Mouse (Mus musculus): ENCODE results near the gene Ubr7. TPM values are rescaled to one million over a fixed set of nuclear protein-coding genes. Genes with fewer than 3 reads are reported as not detected.

Ubr7 gene
- polyA plus RNA-seq, 1 experiment from 2014 or later = 68.4 TPM

GRCm38 (mm10) chr12:102757055-102757688, 595 bp upstream of the Ubr7 start:
- no peaks in the 10 kb centered on the region for H3K27me3 ChIP-seq (ENCODE audit: control insufficient read depth, insufficient read depth, low read length)
- WGBS = 2% methylated on average over 46 of the region's 46 CpGs
- H3K27ac ChIP-seq (ENCODE audit: low read depth, low read length) = peak overlapping the region; percentile 66
- H3K4me1 ChIP-seq (ENCODE audit: control insufficient read depth, insufficient read depth, low read length) = peaks cover 3% of the 10 kb centered on the region
- H3K9me3 ChIP-seq (ENCODE audit: control insufficient read depth, low read length) = no peaks in the 10 kb centered on the region
- no peaks in the 10 kb centered on the region for H3K36me3 ChIP-seq (ENCODE audit: control insufficient read depth, insufficient read depth, low read length)
- H3K4me3 ChIP-seq (ENCODE audit: low read depth, low read length) = peak overlapping the region; percentile 67
- DNase-seq (ENCODE audit: low spot score) (peak; percentile 21), ATAC-seq (ENCODE audit: insufficient read depth, low FRiP score, low TSS enrichment) (peak; percentile 84)
- peak overlapping the region; percentile 76 for H3K9ac ChIP-seq (ENCODE audit: low read length)
- H3K4me2 ChIP-seq (ENCODE audit: low read depth) = peak overlapping the region; percentile 60

GRCm38 (mm10) chr12:102758403-102758756, 613 bp downstream of the Ubr7 start, which contains the start of gene Gm20604:
TSS of gene Gm20604 (minus strand) at chr12:102758672.
- no peaks in the 10 kb centered on the region for H3K9me3 ChIP-seq (ENCODE audit: control insufficient read depth, low read length)
- peaks cover 3% of the 10 kb centered on the region for H3K4me1 ChIP-seq (ENCODE audit: control insufficient read depth, insufficient read depth, low read length)
- H3K36me3 ChIP-seq (ENCODE audit: control insufficient read depth, insufficient read depth, low read length) = no peaks in the 10 kb centered on the region
- DNase-seq (ENCODE audit: low spot score) = no peak
- peak within 1 kb of the TSS; percentile 76 for H3K9ac ChIP-seq (ENCODE audit: low read length)
- H3K4me3 ChIP-seq (ENCODE audit: low read depth, low read length) = peak within 1 kb of the TSS; percentile 67
- no peaks in the 10 kb centered on the region for H3K27me3 ChIP-seq (ENCODE audit: control insufficient read depth, insufficient read depth, low read length)
- WGBS = 1% methylated on average over 10 of the region's 10 CpGs
- H3K4me2 ChIP-seq (ENCODE audit: low read depth) = peak within 1 kb of the TSS; percentile 84
- H3K27ac ChIP-seq (ENCODE audit: low read depth, low read length) = peak within 1 kb of the TSS; percentile 66
- ATAC-seq (ENCODE audit: insufficient read depth, low FRiP score, low TSS enrichment) = no peak

DNA sequence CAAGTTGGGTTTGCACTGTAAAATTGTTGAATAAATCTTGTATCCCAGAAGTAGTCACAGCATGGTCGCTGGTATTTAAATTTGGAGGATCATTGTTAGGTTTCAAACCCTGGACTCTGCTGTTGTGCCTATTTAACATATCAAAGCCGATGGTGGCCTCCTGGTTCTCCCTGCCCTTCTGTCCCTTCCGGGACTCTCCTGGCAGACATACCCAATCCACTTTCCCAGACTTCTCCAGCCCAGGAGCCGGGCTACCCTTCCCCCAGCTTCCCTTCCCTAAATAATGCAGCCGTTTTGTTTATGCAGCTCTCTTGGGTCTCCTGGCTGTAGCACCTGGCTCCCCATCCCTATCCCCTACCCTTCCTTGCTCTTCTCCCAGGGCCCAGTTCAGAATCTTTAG, 1.2 kb downstream of the Ubr7 start:
- Histone ChIP-seq H3K9ac (ENCODE audit: low read length) (peak overlapping the region; percentile 70), H3K36me3 (ENCODE audit: control insufficient read depth, insufficient read depth, low read length) (no peaks in the 10 kb centered on the region), H3K27me3 (ENCODE audit: control insufficient read depth, insufficient read depth, low read length) (no peaks in the 10 kb centered on the region), H3K27ac (ENCODE audit: low read depth, low read length) (no peak overlapping the region), H3K9me3 (ENCODE audit: control insufficient read depth, low read length) (no peaks in the 10 kb centered on the region), H3K4me3 (ENCODE audit: low read depth, low read length) (peak overlapping the region; percentile 67), H3K4me1 (ENCODE audit: control insufficient read depth, insufficient read depth, low read length) (peaks cover 3% of the 10 kb centered on the region), H3K4me2 (ENCODE audit: low read depth) (peak overlapping the region; percentile 84)
- ATAC-seq (ENCODE audit: insufficient read depth, low FRiP score, low TSS enrichment) (no peak), DNase-seq (ENCODE audit: low spot score) (no peak)
- 2% methylated on average over 5 of the region's 5 CpGs for WGBS

DNA sequence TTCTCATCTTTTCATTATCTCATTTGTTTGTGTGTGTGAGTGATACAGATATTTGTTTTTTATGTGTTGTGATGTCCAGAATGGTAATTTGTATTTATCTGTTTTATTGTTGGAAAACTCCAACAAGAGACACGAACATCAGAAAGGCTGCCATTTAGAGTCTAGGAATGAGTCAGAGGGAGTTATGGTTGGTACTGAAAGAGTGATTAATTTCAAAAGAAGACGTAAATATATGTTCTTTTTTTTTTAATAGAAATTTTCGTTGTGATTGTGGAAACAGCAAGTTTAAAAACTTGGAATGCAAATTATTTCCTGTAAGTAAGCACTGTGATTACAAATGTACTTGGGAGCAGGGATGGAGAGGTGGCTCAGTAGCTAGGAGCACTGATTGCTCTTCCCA, 3.9 kb downstream of the Ubr7 start:
- Histone ChIP-seq H3K4me1 (ENCODE audit: control insufficient read depth, insufficient read depth, low read length) (peaks cover 3% of the 10 kb centered on the region), H3K9ac (ENCODE audit: low read length) (no peak overlapping the region), H3K4me2 (ENCODE audit: low read depth) (no peak overlapping the region), H3K36me3 (ENCODE audit: control insufficient read depth, insufficient read depth, low read length) (peaks cover 3% of the 10 kb centered on the region; the same call in 1 of the 2 replicates), H3K27me3 (ENCODE audit: control insufficient read depth, insufficient read depth, low read length) (no peaks in the 10 kb centered on the region), H3K9me3 (ENCODE audit: control insufficient read depth, low read length) (no peaks in the 10 kb centered on the region), H3K4me3 (ENCODE audit: low read depth, low read length) (no peak overlapping the region), H3K27ac (ENCODE audit: low read depth, low read length) (no peak overlapping the region)
- no peak for DNase-seq (ENCODE audit: low spot score)
- ATAC-seq (ENCODE audit: insufficient read depth, low FRiP score, low TSS enrichment) = no peak
- WGBS = 94% methylated on average over 3 of the region's 3 CpGs

GRCm38 (mm10) chr12:102763696-102764095, 5.9 kb downstream of the Ubr7 start:
- no peak overlapping the region for H3K9ac ChIP-seq (ENCODE audit: low read length)
- H3K4me2 ChIP-seq (ENCODE audit: low read depth) = no peak overlapping the region
- H3K9me3 ChIP-seq (ENCODE audit: control insufficient read depth, low read length) = no peaks in the 10 kb centered on the region
- H3K27me3 ChIP-seq (ENCODE audit: control insufficient read depth, insufficient read depth, low read length) = no peaks in the 10 kb centered on the region
- peaks cover 3% of the 10 kb centered on the region; the same call in 1 of the 2 replicates for H3K4me1 ChIP-seq (ENCODE audit: control insufficient read depth, insufficient read depth, low read length)
- no peak overlapping the region for H3K27ac ChIP-seq (ENCODE audit: low read depth, low read length)
- no peak for ATAC-seq (ENCODE audit: insufficient read depth, low FRiP score, low TSS enrichment)
- H3K36me3 ChIP-seq (ENCODE audit: control insufficient read depth, insufficient read depth, low read length) = peaks cover 11% of the 10 kb centered on the region
- no peak for DNase-seq (ENCODE audit: low spot score)
- no peak overlapping the region for H3K4me3 ChIP-seq (ENCODE audit: low read depth, low read length)

DNA sequence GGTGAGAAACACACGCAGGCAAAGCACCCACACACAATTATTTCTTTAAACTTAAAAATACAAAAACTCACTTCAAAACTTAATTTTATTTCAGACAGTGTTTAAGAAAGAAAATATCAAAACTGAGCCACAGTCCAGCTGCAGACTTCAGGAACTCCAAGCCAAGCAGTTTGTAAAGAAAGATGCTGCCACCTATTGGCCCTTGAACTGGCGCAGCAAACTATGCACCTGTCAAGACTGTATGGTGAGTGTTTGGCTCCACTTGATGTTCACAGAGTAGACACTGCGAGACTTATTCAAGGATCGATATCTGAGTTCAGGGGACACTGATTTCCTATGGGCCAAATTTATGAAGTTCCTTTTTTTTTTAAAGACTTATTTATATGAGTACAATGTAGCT, 11.2 kb downstream of the Ubr7 start:
- Histone ChIP-seq H3K36me3 (ENCODE audit: control insufficient read depth, insufficient read depth, low read length) (peaks cover 27% of the 10 kb centered on the region), H3K4me1 (ENCODE audit: control insufficient read depth, insufficient read depth, low read length) (no peaks in the 10 kb centered on the region), H3K4me2 (ENCODE audit: low read depth) (no peak overlapping the region), H3K4me3 (ENCODE audit: low read depth, low read length) (no peak overlapping the region), H3K27me3 (ENCODE audit: control insufficient read depth, insufficient read depth, low read length) (no peaks in the 10 kb centered on the region), H3K9ac (ENCODE audit: low read length) (no peak overlapping the region), H3K9me3 (ENCODE audit: control insufficient read depth, low read length) (no peaks in the 10 kb centered on the region), H3K27ac (ENCODE audit: low read depth, low read length) (no peak overlapping the region)
- no peak for ATAC-seq (ENCODE audit: insufficient read depth, low FRiP score, low TSS enrichment)
- no peak for DNase-seq (ENCODE audit: low spot score)
- WGBS = 95% methylated on average over 4 of the region's 4 CpGs

GRCm38 (mm10) chr12:102771601-102772000, 13.8 kb downstream of the Ubr7 start:
- Histone ChIP-seq H3K9ac (ENCODE audit: low read length) (no peak overlapping the region), H3K27me3 (ENCODE audit: control insufficient read depth, insufficient read depth, low read length) (no peaks in the 10 kb centered on the region), H3K9me3 (ENCODE audit: control insufficient read depth, low read length) (no peaks in the 10 kb centered on the region), H3K4me1 (ENCODE audit: control insufficient read depth, insufficient read depth, low read length) (no peaks in the 10 kb centered on the region), H3K4me2 (ENCODE audit: low read depth) (no peak overlapping the region), H3K27ac (ENCODE audit: low read depth, low read length) (no peak overlapping the region), H3K4me3 (ENCODE audit: low read depth, low read length) (no peak overlapping the region), H3K36me3 (ENCODE audit: control insufficient read depth, insufficient read depth, low read length) (peaks cover 25% of the 10 kb centered on the region)
- 93% methylated on average over 8 of the region's 8 CpGs for WGBS
- ATAC-seq (ENCODE audit: insufficient read depth, low FRiP score, low TSS enrichment) (no peak), DNase-seq (ENCODE audit: low spot score) (no peak)

DNA sequence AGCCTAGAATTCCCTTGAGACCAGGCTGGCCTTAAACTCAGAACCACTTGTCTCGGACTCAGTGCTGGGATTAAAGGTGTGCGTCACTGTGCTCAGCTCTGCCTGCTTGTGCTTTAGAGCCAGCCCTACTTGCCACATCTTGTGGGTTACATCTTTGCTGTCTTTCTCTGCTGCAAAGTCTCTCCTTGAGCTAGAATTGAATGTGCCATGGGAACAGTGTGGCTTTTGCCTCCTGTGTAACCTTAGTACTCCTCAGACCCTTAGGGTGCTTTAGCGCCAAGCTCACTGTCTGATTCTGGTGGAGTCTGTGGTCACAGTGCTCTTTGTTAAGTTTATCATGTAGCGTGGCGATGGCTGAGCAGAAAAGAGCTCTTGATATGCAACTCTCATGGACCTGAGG, 14.9 kb downstream of the Ubr7 start:
- WGBS = 95% methylated on average over 5 of the region's 5 CpGs
- H3K36me3 ChIP-seq (ENCODE audit: control insufficient read depth, insufficient read depth, low read length) = peaks cover 28% of the 10 kb centered on the region
- H3K4me3 ChIP-seq (ENCODE audit: low read depth, low read length) = no peak overlapping the region

DNA sequence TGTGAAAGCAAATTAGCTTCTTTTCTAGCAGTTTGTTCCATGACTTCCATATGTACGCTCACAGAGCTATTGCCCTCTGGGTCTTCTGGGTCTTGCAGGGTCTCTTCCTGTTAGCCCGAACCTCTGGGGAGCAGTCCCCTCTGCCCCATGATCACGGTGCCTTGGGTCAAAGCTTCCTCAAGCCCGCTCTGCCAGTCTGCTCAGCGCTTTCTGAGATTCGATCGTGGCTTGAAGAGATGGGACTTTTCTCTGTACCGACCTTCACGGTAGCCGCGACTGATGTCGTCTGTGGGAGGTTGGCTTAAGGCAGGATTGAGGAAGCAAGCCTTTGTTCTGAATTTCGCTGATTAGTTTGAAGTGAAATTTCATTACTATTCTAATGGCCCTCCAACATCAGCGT, 18.3 kb downstream of the Ubr7 start:
- Histone ChIP-seq H3K27ac (ENCODE audit: low read depth, low read length) (no peak overlapping the region), H3K4me2 (ENCODE audit: low read depth) (no peak overlapping the region), H3K36me3 (ENCODE audit: control insufficient read depth, insufficient read depth, low read length) (peaks cover 13% of the 10 kb centered on the region), H3K4me3 (ENCODE audit: low read depth, low read length) (no peak overlapping the region), H3K4me1 (ENCODE audit: control insufficient read depth, insufficient read depth, low read length) (no peaks in the 10 kb centered on the region), H3K9me3 (ENCODE audit: control insufficient read depth, low read length) (no peaks in the 10 kb centered on the region), H3K27me3 (ENCODE audit: control insufficient read depth, insufficient read depth, low read length) (no peaks in the 10 kb centered on the region), H3K9ac (ENCODE audit: low read length) (no peak overlapping the region)
- WGBS = 95% methylated on average over 14 of the region's 14 CpGs
- ATAC-seq (ENCODE audit: insufficient read depth, low FRiP score, low TSS enrichment) = no peak
- no peak for DNase-seq (ENCODE audit: low spot score)

More for the DNA sequence above, 14.9 kb downstream of the Ubr7 start:
- Histone ChIP-seq H3K27ac (ENCODE audit: low read depth, low read length) (no peak overlapping the region), H3K9ac (ENCODE audit: low read length) (no peak overlapping the region), H3K9me3 (ENCODE audit: control insufficient read depth, low read length) (no peaks in the 10 kb centered on the region), H3K4me2 (ENCODE audit: low read depth) (no peak overlapping the region), H3K4me1 (ENCODE audit: control insufficient read depth, insufficient read depth, low read length) (no peaks in the 10 kb centered on the region), H3K27me3 (ENCODE audit: control insufficient read depth, insufficient read depth, low read length) (no peaks in the 10 kb centered on the region)
- ATAC-seq (ENCODE audit: insufficient read depth, low FRiP score, low TSS enrichment) (no peak), DNase-seq (ENCODE audit: low spot score) (no peak)
